Mouse (Mus musculus) intestine, embryonic 16.5 days (tissue): ENCODE results near the gene Ddit4l. TPM values are rescaled to one million over a fixed set of nuclear protein-coding genes. Genes with fewer than 3 reads are reported as not detected.

Source experiments
- ATAC-seq: fragments of 200-750 bp; cut with Nextera tagmentation; 2 replicates; pipeline ENCODE4 v1.8.0; 2017; ENCODE audit warnings: moderate TSS enrichment, moderate library complexity
- H3K27ac ChIP-seq: fragments of 300-500 bp; sonication (generic); 2 replicates; pipeline ENCODE4 v1.5.1; 2014; ENCODE audit warnings: mild to moderate bottlenecking, low read length
- H3K27me3 ChIP-seq: fragments of 300-500 bp; sonication (generic); replicated peaks from 2 replicates; pipeline ENCODE4 v1.6.1; 2014; ENCODE audit warnings: low read length, control low read depth, mixed read lengths; ENCODE audit not compliant: control insufficient read depth, insufficient read depth
- H3K36me3 ChIP-seq: fragments of 300-500 bp; sonication (generic); 2 replicates; pipeline ENCODE4 v1.6.1; 2014; ENCODE audit warnings: low read length, control low read depth; ENCODE audit not compliant: control insufficient read depth, insufficient read depth
- H3K4me1 ChIP-seq: fragments of 300-500 bp; sonication (generic); 2 replicates; pipeline ENCODE4 v1.6.1; 2014; ENCODE audit warnings: low read length, control low read depth, mixed read lengths; ENCODE audit not compliant: control insufficient read depth, insufficient read depth
- H3K4me2 ChIP-seq: fragments of 300-500 bp; sonication (generic); 2 replicates; pipeline ENCODE4 v1.6.1; 2014; ENCODE audit warnings: low read depth, low read length, control low read depth
- H3K4me3 ChIP-seq: fragments of 300-500 bp; sonication (generic); 2 replicates; pipeline ENCODE4 v1.5.1; 2014; ENCODE audit warnings: mild to moderate bottlenecking, low read length
- H3K9ac ChIP-seq: fragments of 300-500 bp; sonication (generic); 2 replicates; pipeline ENCODE4 v1.6.1; 2014; ENCODE audit warnings: low read depth, low read length
- H3K9me3 ChIP-seq: fragments of 300-500 bp; sonication (generic); 2 replicates; pipeline ENCODE4 v1.6.1; 2016; ENCODE audit warnings: low read length, control low read depth; ENCODE audit not compliant: control insufficient read depth
- WGBS: fragments of 180-500 bp; shearing (Covaris S2); extraction: QIAGEN DNeasy Blood & Tissue Kit; methylation state at CpG from one replicate; pipeline ENCODE4 v1.1.7; 2014; 5-methylcytosine and 5-hydroxymethylcytosine counted together
- polyA plus RNA-seq: library from polyadenylated mRNA; unstranded; fragments of >200 nt; fragmentation: Nextera tagmentation; extraction: Ambion mirVana; gene quantifications from 2 replicates; pipeline ENCODE4 v1.2.1, GENCODE M21; 2015

Ddit4l gene
- polyA plus RNA-seq, 1 experiment from 2014 or later = 2.9 TPM

- WGBS = 78% methylated on average over 5 of the region's 5 CpGs
- no peak for ATAC-seq
These were observed 872 bp upstream of the Ddit4l start for GRCm38 (mm10) chr3:137620540-137620939.

DNA sequence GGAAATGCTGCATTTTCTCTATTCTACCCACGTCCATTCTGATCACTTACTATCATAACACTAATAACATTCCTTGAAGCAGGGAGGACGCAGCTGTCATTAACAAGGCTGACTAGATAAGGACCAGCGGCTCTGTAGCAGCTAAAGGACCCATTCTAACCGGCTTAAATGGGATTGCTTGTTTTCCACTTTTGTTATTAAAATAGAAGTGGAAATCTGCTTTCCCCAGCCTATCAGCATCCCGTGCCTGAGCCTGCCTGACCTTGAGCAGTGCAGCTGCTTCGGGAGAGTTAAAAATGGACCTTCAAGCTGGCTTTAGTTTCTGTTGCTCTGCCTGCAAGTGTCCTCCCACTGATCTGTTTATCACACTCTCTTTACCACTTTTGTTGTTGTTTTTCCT is 679 bp downstream of the Ddit4l start:
- Histone ChIP-seq H3K27me3 (no peaks in the 10 kb centered on the region), H3K9me3 (no peaks in the 10 kb centered on the region), H3K4me1 (peaks cover 4% of the 10 kb centered on the region; the same call in 1 of the 2 replicates), H3K36me3 (no peaks in the 10 kb centered on the region), H3K4me2 (no peak overlapping the region), H3K27ac (no peak overlapping the region), H3K9ac (no peak overlapping the region), H3K4me3 (no peak overlapping the region)
- no peak for ATAC-seq
- 42% methylated on average over 6 of the region's 6 CpGs for WGBS

More at GRCm38 (mm10) chr3:137620540-137620939, 872 bp upstream of the Ddit4l start:
- Histone ChIP-seq H3K4me1 (peaks cover 4% of the 10 kb centered on the region; the same call in 1 of the 2 replicates), H3K9me3 (no peaks in the 10 kb centered on the region), H3K4me3 (no peak overlapping the region), H3K36me3 (no peaks in the 10 kb centered on the region), H3K9ac (no peak overlapping the region), H3K4me2 (no peak overlapping the region), H3K27me3 (no peaks in the 10 kb centered on the region), H3K27ac (no peak overlapping the region)

- peaks cover 4% of the 10 kb centered on the region; the same call in 1 of the 2 replicates for H3K4me1 ChIP-seq
- H3K4me3 ChIP-seq = peak overlapping the region; percentile 72
- WGBS = 45% methylated on average over 14 of the region's 14 CpGs
- H3K9me3 ChIP-seq = no peaks in the 10 kb centered on the region
- no peaks in the 10 kb centered on the region for H3K27me3 ChIP-seq
- H3K27ac ChIP-seq = no peak overlapping the region
- peak overlapping the region; percentile 61; the same call in 1 of the 2 replicates for H3K9ac ChIP-seq
- no peaks in the 10 kb centered on the region for H3K36me3 ChIP-seq
- ATAC-seq = peak; percentile 27; the same call in 1 of the 2 replicates
- peak overlapping the region; percentile 95 for H3K4me2 ChIP-seq
These were observed 1.6 kb downstream of the Ddit4l start for GRCm38 (mm10) chr3:137622895-137623580.

DNA sequence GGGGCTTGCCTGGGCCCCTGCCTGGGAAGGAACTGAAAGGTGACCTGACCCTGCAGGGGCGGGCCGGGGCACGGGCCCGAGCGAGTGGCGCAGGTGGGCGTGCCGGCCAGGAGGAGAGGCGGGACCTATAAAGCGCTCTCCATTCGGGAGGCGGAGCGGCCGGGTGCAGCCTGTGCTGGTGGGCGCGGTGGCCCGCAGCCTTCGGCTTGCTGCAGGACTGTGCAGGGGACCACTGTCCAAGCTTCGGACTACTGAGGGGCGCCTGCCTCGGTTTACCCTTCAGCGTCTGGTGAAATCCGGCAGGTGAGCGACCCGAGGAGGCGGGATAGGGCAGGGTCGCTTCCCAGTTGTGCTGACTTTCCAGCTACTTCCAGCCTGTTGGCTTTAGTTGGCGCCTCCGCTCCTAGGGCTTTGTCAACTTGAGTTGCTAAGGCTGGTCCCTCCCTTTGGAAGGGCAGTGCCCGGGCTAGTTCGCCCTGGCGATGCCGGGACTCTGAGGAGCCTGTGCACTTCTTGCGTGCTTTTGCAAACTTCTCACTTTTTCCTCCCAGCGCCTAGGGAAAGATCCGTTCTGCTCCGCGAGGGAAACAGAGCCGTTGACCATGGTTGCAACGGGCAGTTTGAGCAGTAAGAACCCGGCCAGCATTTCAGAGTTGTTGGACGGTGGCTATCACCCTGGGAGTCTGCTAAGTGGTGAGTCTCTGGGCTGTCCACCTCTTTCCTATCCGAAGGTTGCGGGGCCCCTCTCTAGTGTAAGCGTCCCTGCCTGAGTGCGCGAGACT is 2.4 kb downstream of the Ddit4l start:
- Histone ChIP-seq H3K9ac (peak overlapping the region; percentile 61), H3K9me3 (no peaks in the 10 kb centered on the region), H3K4me3 (peak overlapping the region; percentile 72), H3K4me1 (peaks cover 4% of the 10 kb centered on the region; the same call in 1 of the 2 replicates), H3K27me3 (no peaks in the 10 kb centered on the region), H3K36me3 (no peaks in the 10 kb centered on the region), H3K27ac (no peak overlapping the region), H3K4me2 (peak overlapping the region; percentile 95)
- under 1% methylated on average over 46 of the region's 47 CpGs for WGBS
- ATAC-seq = peak; percentile 98

GRCm38 (mm10) chr3:137625054-137625453 is 3.6 kb downstream of the Ddit4l start:
- 83% methylated on average over 5 of the region's 5 CpGs for WGBS
- peaks cover 4% of the 10 kb centered on the region; the same call in 1 of the 2 replicates for H3K4me1 ChIP-seq
- no peaks in the 10 kb centered on the region for H3K9me3 ChIP-seq
- H3K36me3 ChIP-seq = no peaks in the 10 kb centered on the region
- H3K4me3 ChIP-seq = no peak overlapping the region
- H3K4me2 ChIP-seq = no peak overlapping the region
- no peak overlapping the region for H3K9ac ChIP-seq
- H3K27ac ChIP-seq = no peak overlapping the region
- H3K27me3 ChIP-seq = no peaks in the 10 kb centered on the region
- no peak for ATAC-seq

- no peak for ATAC-seq
- H3K27ac ChIP-seq = no peak overlapping the region
- H3K9me3 ChIP-seq = no peaks in the 10 kb centered on the region
- H3K4me2 ChIP-seq = no peak overlapping the region
- H3K4me1 ChIP-seq = no peaks in the 10 kb centered on the region
- WGBS = 77% methylated on average over 10 of the region's 10 CpGs
- no peak overlapping the region for H3K9ac ChIP-seq
- H3K4me3 ChIP-seq = no peak overlapping the region
- no peaks in the 10 kb centered on the region for H3K27me3 ChIP-seq
- no peaks in the 10 kb centered on the region for H3K36me3 ChIP-seq
These were observed 12.3 kb downstream of the Ddit4l start for GRCm38 (mm10) chr3:137633726-137634125.

DNA sequence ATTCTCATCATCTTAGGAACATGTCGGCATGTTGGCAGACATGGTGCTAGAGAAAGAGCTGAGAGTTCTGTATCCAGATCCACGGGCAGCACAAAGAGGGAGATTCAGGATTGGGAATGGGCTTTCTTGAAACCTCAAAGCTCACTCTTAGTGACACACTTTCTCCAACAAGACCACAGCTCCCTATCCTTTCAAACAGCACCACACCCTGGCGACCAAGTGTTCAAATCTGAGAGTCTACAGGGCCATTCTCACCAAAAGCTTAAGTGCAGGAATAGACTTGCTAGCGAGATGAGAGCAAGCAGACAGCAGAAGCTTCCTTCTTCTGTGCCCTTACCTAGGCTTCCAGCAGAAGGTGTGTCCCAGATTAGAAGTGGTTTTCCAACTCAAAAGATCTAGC is 15.2 kb downstream of the Ddit4l start:
- Histone ChIP-seq H3K27me3 (no peaks in the 10 kb centered on the region), H3K4me2 (no peak overlapping the region), H3K36me3 (no peaks in the 10 kb centered on the region), H3K9ac (no peak overlapping the region), H3K4me3 (no peak overlapping the region), H3K27ac (no peak overlapping the region), H3K9me3 (no peaks in the 10 kb centered on the region), H3K4me1 (no peaks in the 10 kb centered on the region)
- ATAC-seq = no peak
- 88% methylated on average over 4 of the region's 4 CpGs for WGBS

- 85% methylated on average over 5 of the region's 5 CpGs for WGBS
- Histone ChIP-seq H3K4me3 (no peak overlapping the region), H3K27me3 (no peaks in the 10 kb centered on the region), H3K36me3 (no peaks in the 10 kb centered on the region), H3K27ac (no peak overlapping the region), H3K4me2 (no peak overlapping the region), H3K4me1 (no peaks in the 10 kb centered on the region), H3K9me3 (no peaks in the 10 kb centered on the region), H3K9ac (no peak overlapping the region)
- no peak for ATAC-seq
These were observed 19.8 kb downstream of the Ddit4l start for GRCm38 (mm10) chr3:137641238-137641637.

- H3K4me1 ChIP-seq = no peaks in the 10 kb centered on the region
- H3K4me3 ChIP-seq = no peak overlapping the region
- no peaks in the 10 kb centered on the region for H3K27me3 ChIP-seq
- WGBS = 58% methylated on average over 8 of the region's 8 CpGs
- H3K4me2 ChIP-seq = no peak overlapping the region
- no peaks in the 10 kb centered on the region for H3K9me3 ChIP-seq
- ATAC-seq = no peak
- no peaks in the 10 kb centered on the region for H3K36me3 ChIP-seq
- H3K27ac ChIP-seq = no peak overlapping the region
- no peak overlapping the region for H3K9ac ChIP-seq
These were observed 20.7 kb downstream of the Ddit4l start for GRCm38 (mm10) chr3:137642137-137642536.
